Mouse (Mus musculus): Measurements from ENCODE around the gene Tada3. TPM values are rescaled to one million over a fixed set of nuclear protein-coding genes. Genes with fewer than 3 reads are reported as not detected.

Tada3 gene
- polyA plus RNA-seq, 1 experiment from 2014 or later: 17.8 TPM

- no peaks in the 10 kb centered on the region for H3K9me3 ChIP-seq (replicated peaks)
- no peak for ATAC-seq (ENCODE audit: insufficient read depth)
- no peak overlapping the region for H3K4me3 ChIP-seq (replicated peaks)
- no peak overlapping the region for H3K27ac ChIP-seq (replicated peaks)
- no peak overlapping the region for H3K9ac ChIP-seq
- WGBS (ENCODE audit: insufficient replicate concordance): 67% methylated on average over 11 of the region's 11 CpGs
- H3K36me3 ChIP-seq (replicated peaks): peaks cover 98% of the 10 kb centered on the region
- H3K4me1 ChIP-seq (replicated peaks): peaks cover 11% of the 10 kb centered on the region
- H3K4me2 ChIP-seq: no peak overlapping the region
- no peaks in the 10 kb centered on the region for H3K27me3 ChIP-seq
These were observed 7.6 kb upstream of the Tada3 start for GRCm38 (mm10) chr6:113385160-113385714.

GRCm38 (mm10) chr6:113384351-113384927 lies 6.8 kb upstream of the Tada3 start:
- H3K4me3 ChIP-seq (replicated peaks): no peak overlapping the region
- peaks cover 91% of the 10 kb centered on the region for H3K36me3 ChIP-seq (replicated peaks)
- peaks cover 19% of the 10 kb centered on the region for H3K4me1 ChIP-seq (replicated peaks)
- no peak overlapping the region for H3K4me2 ChIP-seq
- WGBS (ENCODE audit: insufficient replicate concordance): 83% methylated on average over 8 of the region's 8 CpGs
- no peak overlapping the region for H3K9ac ChIP-seq
- H3K27me3 ChIP-seq: no peaks in the 10 kb centered on the region
- H3K27ac ChIP-seq (replicated peaks): no peak overlapping the region
- no peak for ATAC-seq (ENCODE audit: insufficient read depth)
- H3K9me3 ChIP-seq (replicated peaks): no peaks in the 10 kb centered on the region

GRCm38 (mm10) chr6:113380480-113380879 lies 2.8 kb upstream of the Tada3 start:
- no peak for ATAC-seq (ENCODE audit: insufficient read depth)
- H3K27ac ChIP-seq (replicated peaks): no peak overlapping the region
- H3K4me1 ChIP-seq (replicated peaks): peaks cover 41% of the 10 kb centered on the region
- peaks cover 57% of the 10 kb centered on the region for H3K36me3 ChIP-seq (replicated peaks)
- H3K4me3 ChIP-seq (replicated peaks): peak overlapping the region; percentile 11; the same call in 1 of the 2 replicates
- no peaks in the 10 kb centered on the region for H3K9me3 ChIP-seq (replicated peaks)
- 87% methylated on average over 11 of the region's 11 CpGs for WGBS (ENCODE audit: insufficient replicate concordance)
- H3K27me3 ChIP-seq: no peaks in the 10 kb centered on the region
- no peak overlapping the region for H3K9ac ChIP-seq
- H3K4me2 ChIP-seq: peak overlapping the region; percentile 82

GRCm38 (mm10) chr6:113379246-113379645 lies 1.6 kb upstream of the Tada3 start:
- Histone ChIP-seq H3K4me1 (replicated peaks) (peaks cover 50% of the 10 kb centered on the region), H3K27me3 (no peaks in the 10 kb centered on the region), H3K36me3 (replicated peaks) (peaks cover 57% of the 10 kb centered on the region), H3K4me3 (replicated peaks) (peak overlapping the region; percentile 89), H3K9me3 (replicated peaks) (no peaks in the 10 kb centered on the region), H3K9ac (peak overlapping the region; percentile 85), H3K27ac (replicated peaks) (peak overlapping the region; percentile 7), H3K4me2 (peak overlapping the region; percentile 82)
- 13% methylated on average over 6 of the region's 6 CpGs for WGBS (ENCODE audit: insufficient replicate concordance)
- no peak for ATAC-seq (ENCODE audit: insufficient read depth)

- Histone ChIP-seq H3K4me1 (replicated peaks) (peaks cover 69% of the 10 kb centered on the region), H3K36me3 (replicated peaks) (peaks cover 53% of the 10 kb centered on the region), H3K27me3 (no peaks in the 10 kb centered on the region), H3K27ac (replicated peaks) (peak overlapping the region; percentile 97), H3K4me2 (peak overlapping the region; percentile 82), H3K9me3 (replicated peaks) (no peaks in the 10 kb centered on the region), H3K9ac (peak overlapping the region; percentile 85), H3K4me3 (replicated peaks) (peak overlapping the region; percentile 89)
- no peak for ATAC-seq (ENCODE audit: insufficient read depth)
- 3% methylated on average over 7 of the region's 7 CpGs for WGBS (ENCODE audit: insufficient replicate concordance)
These were observed 549 bp downstream of the Tada3 start for GRCm38 (mm10) chr6:113377172-113377495.

- Histone ChIP-seq H3K4me2 (peak overlapping the region; percentile 35), H3K36me3 (replicated peaks) (peaks cover 69% of the 10 kb centered on the region), H3K4me1 (replicated peaks) (peaks cover 41% of the 10 kb centered on the region), H3K9me3 (replicated peaks) (no peaks in the 10 kb centered on the region), H3K27ac (replicated peaks) (peak overlapping the region; percentile 73), H3K9ac (0 out of 2 replicates have a peak overlapping the region, but pooled peaks have one; percentile 10), H3K27me3 (no peaks in the 10 kb centered on the region), H3K4me3 (replicated peaks) (no peak overlapping the region; the same call in 1 of the 2 replicates)
- WGBS (ENCODE audit: insufficient replicate concordance): 35% methylated on average over 4 of the region's 4 CpGs
- ATAC-seq (ENCODE audit: insufficient read depth): no peak
These were observed 4.2 kb downstream of the Tada3 start for GRCm38 (mm10) chr6:113373491-113373890.

GRCm38 (mm10) chr6:113370194-113370929 lies 7.3 kb downstream of the Tada3 start:
- H3K4me2 ChIP-seq: no peak overlapping the region
- peaks cover 27% of the 10 kb centered on the region for H3K4me1 ChIP-seq (replicated peaks)
- H3K36me3 ChIP-seq (replicated peaks): peaks cover 80% of the 10 kb centered on the region
- H3K9ac ChIP-seq: no peak overlapping the region
- no peaks in the 10 kb centered on the region for H3K27me3 ChIP-seq
- H3K27ac ChIP-seq (replicated peaks): no peak overlapping the region
- no peak for ATAC-seq (ENCODE audit: insufficient read depth)
- no peaks in the 10 kb centered on the region for H3K9me3 ChIP-seq (replicated peaks)
- 82% methylated on average over 20 of the region's 20 CpGs for WGBS (ENCODE audit: insufficient replicate concordance)
- H3K4me3 ChIP-seq (replicated peaks): no peak overlapping the region

GRCm38 (mm10) chr6:113368577-113368976 lies 9.1 kb downstream of the Tada3 start:
- H3K36me3 ChIP-seq (replicated peaks): peaks cover 67% of the 10 kb centered on the region
- no peak overlapping the region for H3K4me2 ChIP-seq
- H3K4me1 ChIP-seq (replicated peaks): peaks cover 13% of the 10 kb centered on the region
- H3K27me3 ChIP-seq: no peaks in the 10 kb centered on the region
- no peak for ATAC-seq (ENCODE audit: insufficient read depth)
- no peak overlapping the region for H3K27ac ChIP-seq (replicated peaks)
- WGBS (ENCODE audit: insufficient replicate concordance): 80% methylated on average over 5 of the region's 5 CpGs
- no peaks in the 10 kb centered on the region for H3K9me3 ChIP-seq (replicated peaks)
- no peak overlapping the region for H3K9ac ChIP-seq
- H3K4me3 ChIP-seq (replicated peaks): no peak overlapping the region

GRCm38 (mm10) chr6:113368124-113368523 lies 9.6 kb downstream of the Tada3 start:
- peaks cover 9% of the 10 kb centered on the region for H3K4me1 ChIP-seq (replicated peaks)
- no peak for ATAC-seq (ENCODE audit: insufficient read depth)
- no peaks in the 10 kb centered on the region for H3K27me3 ChIP-seq
- H3K4me2 ChIP-seq: no peak overlapping the region
- 84% methylated on average over 7 of the region's 7 CpGs for WGBS (ENCODE audit: insufficient replicate concordance)
- H3K27ac ChIP-seq (replicated peaks): no peak overlapping the region
- H3K36me3 ChIP-seq (replicated peaks): peaks cover 62% of the 10 kb centered on the region
- H3K9ac ChIP-seq: no peak overlapping the region
- H3K9me3 ChIP-seq (replicated peaks): no peaks in the 10 kb centered on the region
- no peak overlapping the region for H3K4me3 ChIP-seq (replicated peaks)

- H3K4me3 ChIP-seq (replicated peaks): no peak overlapping the region
- H3K4me2 ChIP-seq: no peak overlapping the region
- H3K9ac ChIP-seq: no peak overlapping the region
- H3K27me3 ChIP-seq: no peaks in the 10 kb centered on the region
- H3K36me3 ChIP-seq (replicated peaks): peaks cover 57% of the 10 kb centered on the region
- 98% methylated on average over 1 of the region's 1 CpGs for WGBS (ENCODE audit: insufficient replicate concordance)
- ATAC-seq (ENCODE audit: insufficient read depth): no peak
- H3K9me3 ChIP-seq (replicated peaks): no peaks in the 10 kb centered on the region
- no peak overlapping the region for H3K27ac ChIP-seq (replicated peaks)
- peaks cover 3% of the 10 kb centered on the region for H3K4me1 ChIP-seq (replicated peaks)
These were observed 10.1 kb downstream of the Tada3 start for GRCm38 (mm10) chr6:113367574-113367973.

- 87% methylated on average over 6 of the region's 6 CpGs for WGBS (ENCODE audit: insufficient replicate concordance)
- Histone ChIP-seq H3K4me2 (no peak overlapping the region), H3K27ac (replicated peaks) (no peak overlapping the region), H3K9ac (no peak overlapping the region), H3K4me3 (replicated peaks) (no peak overlapping the region), H3K27me3 (no peaks in the 10 kb centered on the region), H3K36me3 (replicated peaks) (peaks cover 47% of the 10 kb centered on the region), H3K9me3 (replicated peaks) (no peaks in the 10 kb centered on the region), H3K4me1 (replicated peaks) (no peaks in the 10 kb centered on the region)
- no peak for ATAC-seq (ENCODE audit: insufficient read depth)
These were observed 11.0 kb downstream of the Tada3 start for GRCm38 (mm10) chr6:113366639-113367038.
